8 mouse cellular contexts compared by ENCODE assay signal in the genomic region with DNA sequence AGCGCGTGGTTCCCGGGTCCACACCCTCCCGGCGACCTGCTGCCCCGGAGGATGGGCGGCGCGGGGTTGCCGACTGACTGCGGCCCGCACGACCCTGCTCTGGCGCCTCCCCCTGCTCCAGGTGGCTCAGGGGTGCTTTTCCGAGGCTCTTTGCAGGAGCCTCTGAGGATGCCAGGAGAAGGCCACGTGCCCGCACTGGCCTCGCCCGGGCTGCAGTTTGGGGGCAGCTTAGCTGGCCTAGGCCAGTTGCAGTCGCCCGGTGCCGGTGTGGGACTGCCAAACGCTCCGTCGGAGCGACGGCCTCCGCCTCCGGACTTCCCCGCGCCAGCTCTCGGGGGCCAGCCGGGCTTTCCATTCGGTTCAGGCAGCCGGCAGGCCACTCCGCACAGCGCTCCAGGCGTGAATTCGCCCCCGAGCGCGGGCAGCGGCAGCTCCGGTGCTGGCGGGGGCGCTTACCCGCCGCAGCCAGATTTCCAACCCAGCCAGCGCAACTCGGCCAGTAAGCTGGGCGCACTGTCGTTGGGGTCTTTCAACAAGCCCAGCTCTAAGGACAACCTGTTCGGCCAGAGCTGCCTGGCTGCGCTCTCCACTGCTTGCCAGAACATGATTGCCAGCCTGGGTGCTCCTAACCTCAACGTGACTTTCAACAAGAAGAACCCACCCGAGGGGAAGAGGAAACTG. TPM values are rescaled to one million over a fixed set of nuclear protein-coding genes. Genes with fewer than 3 reads are reported as not detected.
A peak's percentile ranks its signal among the peaks of the same experiment; 100 is the strongest.
DNase-seq lines count a peak whose midpoint lies in the region; ATAC-seq lines count a peak whose summit lies in the region.

No protein-coding gene starts in this region.

- H3K4me1 ChIP-seq in kidney, embryonic 15.5 days: peaks cover 77% of the 10 kb centered on the region
- H3K4me1 ChIP-seq in embryonic facial prominence, embryonic 10.5 days: peaks cover 87% of the 10 kb centered on the region
- H3K4me1 ChIP-seq in hindbrain, embryonic 15.5 days (replicated peaks): peaks cover 79% of the 10 kb centered on the region

- DNase-seq in kidney, adult 9 months: no peak
- peak; percentile 62 for DNase-seq in embryonic facial prominence, embryonic 10.5 days (ENCODE audit: low spot score)
- peak; percentile 71 for DNase-seq in neural tube, embryonic 10.5 days (ENCODE audit: extremely low spot score, low spot score)
- no peak for DNase-seq in MN1 (ENCODE audit: low spot score)
- DNase-seq in testis, postnatal 14 days (ENCODE audit: low spot score): no peak
- DNase-seq in urinary bladder, adult 18-20 months (ENCODE audit: low spot score in 2 of 2): no peak

- ATAC-seq in kidney, embryonic 15.5 days (replicated peaks; ENCODE audit: low FRiP score): no peak
- no peak for ATAC-seq in hindbrain, embryonic 15.5 days (ENCODE audit: low FRiP score, low read depth)

- H3K27me3 ChIP-seq in kidney, embryonic 15.5 days: peaks cover 84% of the 10 kb centered on the region
- peaks cover 30% of the 10 kb centered on the region for H3K27me3 ChIP-seq in embryonic facial prominence, embryonic 10.5 days (replicated peaks; ENCODE audit: low read depth, poor library complexity, severe bottlenecking)
- no peaks in the 10 kb centered on the region for H3K27me3 ChIP-seq in hindbrain, embryonic 15.5 days

- peaks cover 7% of the 10 kb centered on the region; the same call in 1 of the 2 replicates for H3K36me3 ChIP-seq in kidney, embryonic 15.5 days
- peaks cover 68% of the 10 kb centered on the region for H3K36me3 ChIP-seq in embryonic facial prominence, embryonic 10.5 days (replicated peaks)
- no peaks in the 10 kb centered on the region for H3K36me3 ChIP-seq in hindbrain, embryonic 15.5 days

- H3K9ac ChIP-seq in kidney, embryonic 15.5 days: no peak overlapping the region; the same call in 1 of the 2 replicates
- H3K9ac ChIP-seq in hindbrain, embryonic 15.5 days: peak overlapping the region; percentile 77

- H3K4me2 ChIP-seq in kidney, embryonic 15.5 days: peak overlapping the region; percentile 94
- H3K4me2 ChIP-seq in hindbrain, embryonic 15.5 days: peak overlapping the region; percentile 88

- H3K27ac ChIP-seq in kidney, embryonic 15.5 days: no peak overlapping the region
- peak overlapping the region; percentile 99 for H3K27ac ChIP-seq in embryonic facial prominence, embryonic 10.5 days (replicated peaks)
- H3K27ac ChIP-seq in hindbrain, embryonic 15.5 days (replicated peaks): peak overlapping the region; percentile 91

- peak overlapping the region; percentile 78 for H3K4me3 ChIP-seq in kidney, embryonic 15.5 days (replicated peaks)
- peak overlapping the region; percentile 99 for H3K4me3 ChIP-seq in embryonic facial prominence, embryonic 10.5 days
- peak overlapping the region; percentile 92 for H3K4me3 ChIP-seq in hindbrain, embryonic 15.5 days

- WGBS in kidney, embryonic 15.5 days: 4% methylated on average over 56 of the region's 56 CpGs
- WGBS in embryonic facial prominence, embryonic 10.5 days: 2% methylated on average over 56 of the region's 56 CpGs
- 2% methylated on average over 55 of the region's 56 CpGs for WGBS in hindbrain, embryonic 15.5 days

- no peaks in the 10 kb centered on the region for H3K9me3 ChIP-seq in kidney, embryonic 15.5 days (replicated peaks)
- no peaks in the 10 kb centered on the region for H3K9me3 ChIP-seq in embryonic facial prominence, embryonic 10.5 days
- H3K9me3 ChIP-seq in hindbrain, embryonic 15.5 days: no peaks in the 10 kb centered on the region

RNA-seq across cellular contexts. Expression of a gene that starts 3.0 kb away (rescaled TPM):
- 6.2 and 7.8 TPM in 2 replicates for polyA plus RNA-seq in kidney, embryonic 15.5 days (2015; fragmentation: Nextera tagmentation; extraction: Ambion mirVana)
- 44.3 and 49.5 TPM in 2 replicates for polyA plus RNA-seq in embryonic facial prominence, embryonic 10.5 days (2016; fragmentation: Nextera tagmentation; extraction: Ambion mirVana)
- 38.7 and 40.3 TPM in 2 replicates for polyA plus RNA-seq in hindbrain, embryonic 15.5 days (2015; fragmentation: Nextera tagmentation; extraction: Ambion mirVana)

Comparison
In these comparisons a context has a peak if more than half of its experiments do, and no peak if none do; other contexts are left out.
1. DNase-seq: peak in embryonic facial prominence, embryonic 10.5 days (single experiment) and neural tube, embryonic 10.5 days (single experiment); none in kidney, adult 9 months (single experiment), MN1 (single experiment), testis, postnatal 14 days (single experiment) and urinary bladder, adult 18-20 months (0 of 2).
2. Peak in every context shown above with its lines, with median percentiles within 50 percentile points of each other: H3K4me3 ChIP-seq.